Mouse (Mus musculus) adrenal gland, postnatal 25 days (tissue): ENCODE results near the gene Sorbs1. TPM values are rescaled to one million over a fixed set of nuclear protein-coding genes. Genes with fewer than 3 reads are reported as not detected.

Source experiments
- DNase-seq: peaks from one replicate; pipeline ENCODE4 v3.0.0; 2021; ENCODE audit warnings: mixed read lengths
- total RNA-seq: library from RNA; stranded (reverse); gene quantifications from 2 replicates; pipeline ENCODE4 v1.2.3, GENCODE M21; 2021

The Sorbs1 gene
- total RNA-seq, 1 experiment from 2014 or later, result 66.4 TPM

DNA sequence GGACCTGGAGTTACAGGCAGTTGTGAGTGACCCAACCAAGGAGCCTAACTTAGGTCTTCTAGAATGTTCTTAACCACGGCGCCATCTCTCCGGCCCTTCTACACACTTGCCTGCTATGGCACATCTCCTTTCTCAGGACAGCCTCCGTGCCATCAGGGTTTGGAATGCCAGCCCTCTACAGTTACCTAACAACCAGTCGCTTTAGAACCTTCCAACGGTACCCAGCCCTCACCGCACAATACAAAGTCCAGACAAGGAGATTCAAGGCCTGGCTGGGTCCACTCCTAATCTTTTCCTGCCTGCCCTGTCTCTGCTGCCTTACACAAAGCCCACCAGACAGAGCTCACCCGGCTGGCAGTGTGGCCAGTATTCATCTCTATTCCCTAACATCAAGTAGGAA is 106.9 kb downstream of the Sorbs1 start:
- no peak for DNase-seq

DNA sequence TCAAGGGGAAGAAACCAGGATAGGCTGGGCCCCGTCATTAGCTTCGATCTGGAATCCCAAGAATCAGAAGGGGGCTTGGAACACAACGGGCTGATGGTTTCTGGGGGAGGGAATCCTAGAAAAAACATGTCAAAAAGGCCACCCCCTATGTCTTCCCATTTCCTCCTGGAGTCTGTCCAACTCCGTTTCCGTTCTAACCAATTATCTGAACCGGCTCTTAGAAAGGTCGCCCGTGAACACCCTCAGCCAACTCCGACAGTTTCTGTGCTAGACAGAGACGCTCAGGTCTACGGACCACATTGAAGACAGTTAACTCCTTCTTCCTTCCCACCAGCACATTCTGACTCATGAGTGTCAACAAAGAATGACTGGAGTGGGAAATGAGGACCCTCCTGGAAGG is 107.8 kb downstream of the Sorbs1 start:
- DNase-seq, result no peak

DNA sequence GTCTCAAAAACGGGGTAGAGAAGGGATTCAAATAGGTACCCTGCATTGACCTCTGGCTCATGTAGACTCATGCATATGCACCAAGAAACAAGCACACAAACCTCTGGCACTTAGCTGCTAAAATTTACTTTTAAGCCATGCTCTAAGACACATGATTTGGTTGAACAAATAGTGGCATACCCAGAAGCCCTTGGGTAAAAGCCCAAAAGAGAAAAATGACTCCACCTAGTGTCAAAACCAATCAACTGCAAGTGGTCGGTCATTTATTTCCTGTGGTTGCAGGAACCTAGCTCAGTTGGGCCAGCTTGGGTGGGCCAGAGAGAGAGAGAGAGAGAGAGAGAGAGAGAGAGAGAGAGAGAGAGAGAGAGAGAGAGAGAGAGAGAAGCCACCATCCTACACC is 109.0 kb downstream of the Sorbs1 start:
- DNase-seq, result no peak

DNA sequence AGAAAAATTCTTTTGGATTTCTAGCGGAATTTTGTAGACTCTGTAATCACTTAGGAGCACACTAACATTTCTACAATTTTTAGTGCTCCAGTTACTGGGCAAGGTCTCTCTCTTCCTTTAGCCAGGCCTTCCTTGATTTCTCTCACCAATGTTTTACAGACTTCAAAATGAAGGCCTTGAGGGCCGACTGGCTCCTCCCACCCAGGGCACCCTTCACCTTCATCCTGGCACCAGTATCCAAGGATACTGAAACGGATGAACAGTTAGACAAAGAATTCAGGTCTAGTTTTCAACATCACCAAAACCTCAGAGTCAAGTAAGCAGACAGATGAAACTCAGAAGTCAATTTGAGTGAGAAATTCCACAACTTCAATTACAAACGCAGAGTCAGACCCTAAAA is 109.6 kb downstream of the Sorbs1 start:
- no peak for DNase-seq

DNA sequence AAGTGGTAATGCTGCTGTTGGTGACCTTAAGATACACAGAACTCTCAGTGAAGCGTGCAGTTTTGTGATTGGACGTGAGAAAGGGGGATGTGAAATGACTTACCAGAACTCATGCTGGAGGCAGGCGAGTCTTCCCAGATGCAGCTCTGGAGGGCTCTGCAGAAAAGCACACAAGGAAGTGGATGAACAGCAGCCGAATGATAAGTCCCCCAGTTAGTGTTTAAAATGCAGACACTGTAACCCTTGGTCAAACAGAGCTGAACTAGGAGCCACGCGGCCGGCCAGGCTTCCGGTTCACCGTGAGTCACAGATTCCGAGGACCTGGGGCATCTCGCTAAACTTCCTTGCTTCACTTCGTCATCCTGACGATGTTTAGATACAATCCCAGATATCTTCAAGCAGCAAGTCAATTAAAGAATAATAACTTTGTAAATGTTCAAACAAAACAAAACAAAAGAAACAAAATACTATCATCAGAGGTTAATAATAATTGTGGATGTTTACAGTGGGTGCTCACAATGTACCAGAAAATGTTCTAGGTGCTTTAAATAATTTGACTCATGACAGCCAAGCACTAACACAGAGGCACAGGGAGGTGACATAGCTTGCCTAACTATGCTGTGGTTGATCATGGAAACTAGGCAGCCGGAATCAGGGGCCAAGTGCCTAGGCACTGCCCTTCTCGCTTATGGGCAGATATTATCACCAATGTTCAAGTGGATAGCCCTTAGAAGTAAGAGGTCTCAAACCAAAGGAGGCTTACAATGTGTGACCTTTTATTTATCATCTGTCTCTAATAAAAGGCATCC is 111.2 kb downstream of the Sorbs1 start:
- no peak for DNase-seq

DNA sequence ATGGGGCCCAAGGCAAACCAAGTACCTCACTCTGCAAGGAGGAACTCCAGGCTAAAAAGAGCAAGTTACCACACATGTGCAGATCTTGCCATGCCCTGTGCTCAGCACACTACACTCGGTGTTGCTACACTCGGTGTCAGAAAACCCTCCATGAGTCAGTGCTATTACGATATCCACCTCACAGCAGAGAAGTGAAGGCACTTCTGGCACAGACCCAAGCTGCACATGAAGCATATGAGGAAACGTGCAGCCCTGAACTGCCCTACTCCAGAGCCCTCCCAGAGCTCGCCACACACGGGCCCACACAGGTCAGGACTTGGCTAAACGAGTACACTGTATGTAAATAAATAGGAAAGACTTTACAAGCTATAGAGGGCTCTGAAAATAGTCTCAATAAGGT is 112.4 kb downstream of the Sorbs1 start:
- DNase-seq, result peak; percentile 60

DNA sequence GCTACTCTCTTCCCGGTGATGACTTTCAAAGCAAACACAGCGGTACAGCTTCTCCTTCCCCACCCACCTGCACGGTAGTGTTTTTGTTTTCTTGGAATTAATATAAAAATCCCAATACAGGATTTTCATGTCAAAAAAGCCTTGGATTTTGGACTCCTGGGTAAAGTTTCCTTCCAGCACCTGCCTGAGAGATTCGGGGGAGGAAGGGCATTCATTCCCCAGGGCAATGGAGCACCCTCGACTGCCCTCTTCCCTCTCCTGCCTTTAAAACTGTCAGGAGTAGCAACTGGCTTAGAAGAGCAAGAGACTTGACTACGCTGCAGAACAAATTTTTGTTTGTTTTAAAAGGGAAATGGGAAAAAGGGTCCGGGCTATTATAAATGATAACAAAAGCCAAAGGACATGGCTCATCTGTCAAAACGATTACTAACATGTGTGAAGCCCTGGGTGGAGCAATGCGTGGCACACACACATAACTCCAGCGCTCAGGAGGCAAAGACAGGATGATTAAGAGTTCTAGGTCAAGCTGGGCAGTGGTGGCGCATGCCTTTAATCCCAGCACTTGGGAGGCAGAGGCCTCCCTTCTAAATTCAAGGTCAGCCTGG is 113.1 kb downstream of the Sorbs1 start:
- no peak for DNase-seq

DNA sequence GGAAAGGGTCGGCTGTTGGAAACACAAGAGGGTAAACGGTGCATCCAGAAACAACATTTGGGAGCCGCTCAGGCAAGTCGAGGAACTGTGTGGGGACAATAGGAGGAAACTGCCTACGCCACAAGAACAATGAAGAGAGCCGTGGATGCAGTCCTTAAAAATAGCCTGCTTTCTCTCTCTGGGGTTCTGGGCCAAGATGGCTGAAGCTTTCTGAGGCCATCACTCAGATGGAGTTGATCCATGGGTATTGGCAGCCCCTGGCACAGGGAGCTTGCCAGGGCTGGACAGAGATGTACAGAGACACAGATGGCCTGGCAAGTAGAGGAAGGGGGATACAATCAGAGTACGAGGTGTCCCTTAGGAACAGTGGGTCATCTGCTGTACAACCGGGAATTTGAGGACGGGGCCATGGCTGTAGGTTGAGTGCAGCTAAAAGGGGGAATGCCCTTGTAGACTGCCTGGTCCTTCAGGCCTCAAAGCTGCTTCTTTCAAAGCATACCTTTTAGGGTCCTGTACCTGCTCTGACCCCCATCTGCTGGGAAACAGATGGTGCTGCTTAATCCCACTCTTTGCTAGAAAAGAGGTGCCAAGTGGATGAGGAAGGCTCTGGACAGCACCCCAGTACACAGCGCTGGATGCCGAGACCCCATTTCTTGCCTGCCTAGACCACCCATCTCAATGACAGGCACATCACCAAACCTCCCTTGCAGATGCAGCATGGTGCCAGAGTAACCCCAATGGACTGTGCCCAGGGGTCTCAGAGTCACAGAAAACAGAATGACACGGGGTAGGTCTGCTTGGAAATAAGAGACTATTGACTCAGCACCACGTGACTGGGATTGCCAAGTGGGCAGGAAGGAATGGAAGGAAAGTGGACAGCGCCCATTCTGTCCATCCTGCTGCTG is 117.6 kb downstream of the Sorbs1 start:
- no peak for DNase-seq

DNA sequence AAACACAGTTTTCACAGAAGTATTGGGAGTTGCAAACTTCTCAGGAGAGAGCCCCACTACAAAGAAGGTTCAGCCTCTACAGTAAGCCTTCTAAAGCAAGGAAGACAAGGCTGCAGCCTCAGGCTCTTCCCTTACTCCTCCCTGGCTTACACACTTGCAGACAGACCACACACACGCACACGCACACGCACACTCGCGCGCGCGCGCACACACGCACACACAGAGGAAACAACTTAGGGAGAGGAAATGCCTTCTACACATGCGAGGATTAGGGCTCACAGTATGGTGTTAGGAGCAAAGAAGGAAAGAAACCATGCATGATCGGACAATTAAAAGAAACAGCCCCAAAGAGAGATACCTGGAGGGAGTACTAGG is 118.3 kb downstream of the Sorbs1 start:
- no peak for DNase-seq

DNA sequence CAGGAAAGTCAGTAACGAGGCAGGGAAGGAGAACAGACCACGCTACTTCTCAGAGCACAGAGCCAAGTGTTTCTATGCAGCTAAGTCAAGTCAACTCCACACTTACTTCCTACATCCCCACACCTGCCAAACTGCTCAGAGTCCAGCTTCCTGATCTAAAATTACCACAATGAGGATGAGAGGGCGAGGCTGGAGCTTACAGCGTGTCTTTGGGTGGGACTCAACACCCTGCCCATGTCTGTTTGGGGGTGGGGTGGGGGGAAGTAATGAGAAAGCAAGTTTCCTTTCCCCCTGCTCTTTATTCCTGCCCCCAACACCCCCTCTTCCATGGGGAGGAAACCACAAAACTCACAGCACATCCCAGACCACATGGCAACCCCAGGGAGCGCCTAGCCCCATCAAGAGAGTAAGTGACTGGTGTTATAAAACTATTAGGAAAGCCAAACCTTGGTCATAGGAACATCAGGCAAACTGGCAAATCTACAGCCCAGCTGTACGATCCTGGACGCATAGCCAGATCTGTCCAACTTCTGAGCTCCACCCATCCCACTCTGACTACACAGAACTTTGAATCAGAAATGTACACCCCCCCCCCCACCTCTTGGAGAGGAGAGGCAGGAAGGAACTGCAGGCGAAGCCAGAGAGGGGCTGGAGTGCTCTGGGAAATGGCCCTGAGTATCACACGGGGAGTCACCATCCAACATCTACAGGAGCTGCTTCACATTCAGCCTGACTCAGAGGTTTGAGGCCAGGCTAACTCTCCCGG is 118.8 kb downstream of the Sorbs1 start:
- DNase-seq, result no peak

DNA sequence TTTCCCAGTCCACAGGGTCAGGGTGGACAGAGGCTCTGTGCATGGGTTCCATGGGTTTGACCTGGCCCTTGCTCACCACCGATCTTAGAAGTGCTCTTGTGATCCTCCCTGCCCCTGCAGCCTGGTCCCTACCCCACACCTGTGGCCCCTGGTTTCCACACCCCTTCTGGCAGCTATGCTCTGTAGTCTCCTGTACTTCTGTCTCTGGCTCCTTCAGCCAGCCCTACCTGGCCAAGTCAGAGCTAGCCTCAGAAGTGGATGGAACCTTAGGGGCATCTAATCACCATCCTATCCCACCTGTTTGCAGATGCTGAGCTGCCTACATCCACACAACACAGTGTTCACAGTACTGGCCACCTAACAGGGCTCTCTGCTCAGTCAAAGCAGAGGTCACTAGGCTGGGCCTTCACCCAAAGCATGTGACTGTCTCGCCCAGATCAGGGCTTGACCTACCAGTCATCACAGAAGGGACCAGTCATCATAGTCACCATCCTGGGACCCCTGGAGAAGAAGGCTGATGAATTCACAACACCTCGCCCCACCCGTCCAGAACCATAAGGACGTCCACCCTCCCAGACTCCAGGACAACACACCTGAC is 120.7 kb downstream of the Sorbs1 start:
- no peak for DNase-seq

DNA sequence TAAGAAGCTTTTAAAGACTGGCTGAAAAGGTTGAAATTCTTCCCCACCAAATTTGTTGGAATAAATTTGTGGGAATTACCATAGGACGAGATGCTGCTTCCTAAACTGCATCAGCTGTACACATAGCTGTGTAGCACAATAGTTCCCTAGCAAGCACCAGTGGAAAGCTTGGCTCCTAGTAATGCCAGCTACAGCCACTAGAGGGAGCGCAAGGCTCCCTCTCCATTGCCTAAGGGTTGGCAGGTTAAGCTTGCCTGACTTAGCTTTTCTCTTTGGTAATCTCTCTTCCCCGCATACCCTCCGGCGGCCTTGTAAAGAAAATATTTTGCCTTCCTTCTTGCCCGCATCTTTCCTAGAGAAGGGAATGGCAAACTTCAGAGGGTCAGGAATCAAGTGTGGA is 122.1 kb downstream of the Sorbs1 start:
- peak; percentile 82 for DNase-seq

DNA sequence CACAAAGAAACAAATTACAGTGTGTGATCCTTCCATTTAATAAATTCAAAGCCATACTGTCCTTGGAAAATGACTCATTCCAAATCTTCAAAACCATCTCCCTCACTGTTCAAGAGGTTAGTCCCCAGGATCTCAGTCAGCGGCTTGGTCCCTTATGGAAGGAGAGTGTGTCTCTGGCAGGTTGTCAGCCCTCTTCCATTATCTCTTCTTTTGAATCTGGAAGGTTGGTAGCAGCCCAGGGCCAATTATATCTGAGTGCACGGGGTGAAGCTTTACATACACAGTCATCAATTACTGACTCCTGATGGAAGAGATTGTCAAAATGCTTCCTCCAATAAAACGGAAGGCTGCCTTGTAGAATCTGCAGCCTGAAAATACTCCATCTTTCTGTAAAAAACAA is 126.7 kb downstream of the Sorbs1 start:
- no peak for DNase-seq

DNA sequence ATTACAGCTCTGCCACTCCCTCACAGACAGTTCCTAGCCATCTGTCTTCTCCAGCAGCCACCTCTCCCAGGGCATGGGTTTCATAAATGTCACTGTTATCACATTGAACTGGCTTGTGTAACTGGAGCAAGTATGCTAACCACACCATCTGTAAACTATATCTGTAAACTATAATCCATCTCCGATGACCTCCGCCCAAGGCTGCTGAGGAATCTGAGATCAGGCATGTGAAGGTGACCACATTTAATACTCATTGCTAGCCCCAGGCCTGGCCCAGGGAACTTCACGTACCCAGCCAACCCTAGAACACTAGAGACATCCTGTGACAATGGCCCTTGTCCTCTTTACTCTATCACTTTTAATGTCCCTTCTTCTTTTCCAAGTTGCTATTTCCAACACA is 128.2 kb downstream of the Sorbs1 start:
- DNase-seq, result no peak

DNA sequence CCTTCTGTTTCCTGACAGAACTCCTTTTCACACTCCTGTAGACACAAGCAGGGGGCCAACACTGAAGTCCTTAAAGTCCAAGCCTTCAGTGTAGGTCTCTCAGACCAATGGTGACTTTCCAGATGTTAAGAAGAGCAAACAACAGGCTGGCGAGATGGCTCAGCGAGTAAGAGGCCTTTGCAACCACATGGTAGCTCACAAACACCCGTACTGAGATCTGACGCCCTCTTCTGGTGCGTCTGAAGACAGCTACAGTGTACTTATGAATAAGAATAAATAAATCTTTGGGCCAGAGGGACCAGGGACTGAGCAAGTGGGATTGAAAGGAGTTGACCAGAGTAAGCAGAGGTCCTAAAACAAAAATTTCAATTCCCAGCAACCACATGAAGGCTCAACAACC is 129.6 kb downstream of the Sorbs1 start:
- no peak for DNase-seq

DNA sequence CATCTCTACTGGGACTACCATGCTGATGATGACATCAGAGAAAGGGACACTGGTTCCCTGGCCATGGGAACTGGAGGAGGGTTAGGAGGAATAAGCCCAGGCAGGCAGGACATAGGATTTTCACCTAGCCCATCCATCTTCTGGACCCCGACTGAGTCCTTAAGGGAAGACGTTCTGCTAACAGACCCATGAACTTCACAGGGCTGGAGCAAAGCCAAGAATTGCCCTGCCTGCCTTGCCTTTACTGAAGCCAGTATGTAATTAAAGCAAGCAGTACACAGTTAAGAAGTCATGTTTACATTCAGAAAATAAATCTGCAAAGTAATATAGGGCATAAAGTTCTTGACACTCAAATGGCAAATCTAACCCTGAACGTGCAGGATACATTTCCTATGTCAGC is 132.9 kb downstream of the Sorbs1 start:
- DNase-seq, result no peak

DNA sequence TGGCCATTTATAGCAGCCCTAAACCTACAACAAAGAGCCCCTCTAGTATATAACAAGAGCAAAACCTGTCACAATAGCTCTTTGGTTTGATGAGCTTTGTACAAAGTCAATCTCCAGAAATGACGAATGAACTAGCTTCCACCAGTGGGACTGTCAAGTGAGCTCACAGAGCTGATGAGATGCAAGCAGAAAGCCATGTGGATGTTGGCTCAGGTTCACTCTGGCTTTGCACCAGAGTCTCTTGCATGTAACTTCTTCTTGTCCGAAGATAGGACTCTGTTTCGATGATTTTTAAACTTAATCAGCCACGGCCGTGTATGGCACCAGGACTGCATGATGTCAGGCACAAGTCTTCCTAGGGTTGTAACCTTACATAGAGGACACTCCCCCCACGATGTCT is 133.6 kb downstream of the Sorbs1 start:
- DNase-seq, result no peak

DNA sequence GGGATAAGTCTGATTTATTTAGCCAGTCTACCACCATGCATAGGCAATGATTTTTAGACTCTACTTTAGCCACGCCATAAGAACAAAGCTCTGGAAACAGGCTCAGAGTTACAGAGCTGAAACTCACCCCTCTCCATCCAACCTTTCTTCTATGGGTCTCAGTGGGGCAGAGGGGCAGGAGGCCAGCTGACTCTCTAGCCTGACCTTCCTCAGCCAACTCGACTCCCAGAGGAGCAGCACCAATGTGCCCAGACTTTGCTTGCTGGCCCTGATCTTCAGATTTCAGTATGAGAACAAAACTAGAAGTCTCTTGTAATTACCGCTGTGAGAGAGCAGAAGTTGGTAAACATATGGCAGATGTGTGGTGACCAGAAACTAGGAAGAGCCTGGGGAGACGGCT is 134.5 kb downstream of the Sorbs1 start:
- no peak for DNase-seq

DNA sequence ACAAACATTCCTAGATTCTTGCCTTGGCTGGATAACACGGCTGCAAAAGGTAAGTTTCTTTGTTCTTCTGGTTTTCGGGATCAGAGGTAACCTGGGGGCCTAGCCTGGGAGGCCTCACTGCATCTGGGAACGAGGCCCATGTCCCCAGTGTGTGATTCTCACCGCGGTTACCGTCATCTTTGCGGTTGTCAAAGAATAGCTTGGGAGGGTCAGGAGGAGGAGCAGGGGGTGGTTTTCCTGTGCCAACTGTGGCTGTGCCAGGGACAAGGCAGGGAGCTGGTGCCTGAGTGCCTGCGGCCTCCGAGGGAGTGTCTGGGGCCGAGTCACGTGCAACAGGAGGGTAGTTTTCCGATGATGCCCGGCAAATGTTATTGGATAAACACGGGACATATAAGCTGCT is 135.9 kb downstream of the Sorbs1 start:
- no peak for DNase-seq

DNA sequence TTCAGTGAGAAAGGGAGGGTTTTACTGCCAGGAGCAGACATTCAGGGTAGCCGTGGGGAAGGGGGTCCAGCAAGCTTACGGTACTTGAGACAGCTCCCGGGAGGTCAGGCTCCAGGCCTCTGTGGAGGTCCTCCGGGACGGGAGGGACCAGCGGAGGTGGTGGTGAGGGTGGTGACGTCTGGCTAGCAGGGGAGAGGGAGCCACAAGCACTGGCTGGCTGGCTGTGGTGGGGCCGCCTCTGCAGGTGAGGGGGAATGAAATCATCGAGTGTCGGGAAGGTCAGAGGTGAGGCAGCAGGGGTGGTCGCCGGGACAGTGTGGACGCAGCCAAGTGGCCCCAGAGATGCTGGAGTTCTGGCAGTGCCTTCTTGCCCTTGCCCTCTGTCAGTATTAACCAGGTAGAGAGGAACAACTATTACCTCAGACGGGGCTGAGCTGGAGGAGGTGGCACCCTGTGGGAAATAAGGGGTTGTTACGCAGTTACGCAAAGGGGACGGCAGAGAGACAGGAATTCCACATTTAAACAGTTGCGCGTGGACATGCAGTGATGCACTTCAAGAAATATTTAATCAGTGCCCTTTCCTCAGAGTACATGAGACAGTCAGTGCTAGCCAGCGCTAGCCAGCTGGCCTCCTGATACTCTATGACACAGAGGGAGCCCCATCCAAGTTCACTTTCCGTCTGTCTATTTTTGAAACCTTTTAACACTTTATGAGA is 136.9 kb downstream of the Sorbs1 start:
- no peak for DNase-seq

DNA sequence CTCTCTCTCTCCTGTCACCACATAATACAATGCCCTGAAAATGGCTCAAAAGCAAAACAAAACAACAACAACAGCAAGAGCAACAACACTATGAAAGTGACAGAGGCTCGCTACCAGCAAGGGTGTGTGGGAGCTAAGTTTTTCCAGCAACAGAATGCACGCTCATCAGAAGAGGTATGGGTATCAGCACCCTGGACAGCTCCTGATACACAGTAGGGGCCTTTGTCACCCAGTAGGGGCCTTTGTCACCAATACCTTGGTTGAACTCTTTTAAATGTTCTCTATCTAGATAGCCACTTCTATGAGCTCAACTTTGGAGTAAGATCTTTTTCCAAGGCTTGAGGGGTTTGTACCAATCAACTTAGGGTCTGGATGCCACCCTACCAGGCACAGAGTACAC is 138.9 kb downstream of the Sorbs1 start:
- no peak for DNase-seq
